Mouse (Mus musculus): ENCODE results near the gene Spns2.
"Not testable (repeated sequence)": the region's sequence is repeated elsewhere in the genome, so short reads cannot be mapped to it uniquely, and the experiment has no call there.

DNA sequence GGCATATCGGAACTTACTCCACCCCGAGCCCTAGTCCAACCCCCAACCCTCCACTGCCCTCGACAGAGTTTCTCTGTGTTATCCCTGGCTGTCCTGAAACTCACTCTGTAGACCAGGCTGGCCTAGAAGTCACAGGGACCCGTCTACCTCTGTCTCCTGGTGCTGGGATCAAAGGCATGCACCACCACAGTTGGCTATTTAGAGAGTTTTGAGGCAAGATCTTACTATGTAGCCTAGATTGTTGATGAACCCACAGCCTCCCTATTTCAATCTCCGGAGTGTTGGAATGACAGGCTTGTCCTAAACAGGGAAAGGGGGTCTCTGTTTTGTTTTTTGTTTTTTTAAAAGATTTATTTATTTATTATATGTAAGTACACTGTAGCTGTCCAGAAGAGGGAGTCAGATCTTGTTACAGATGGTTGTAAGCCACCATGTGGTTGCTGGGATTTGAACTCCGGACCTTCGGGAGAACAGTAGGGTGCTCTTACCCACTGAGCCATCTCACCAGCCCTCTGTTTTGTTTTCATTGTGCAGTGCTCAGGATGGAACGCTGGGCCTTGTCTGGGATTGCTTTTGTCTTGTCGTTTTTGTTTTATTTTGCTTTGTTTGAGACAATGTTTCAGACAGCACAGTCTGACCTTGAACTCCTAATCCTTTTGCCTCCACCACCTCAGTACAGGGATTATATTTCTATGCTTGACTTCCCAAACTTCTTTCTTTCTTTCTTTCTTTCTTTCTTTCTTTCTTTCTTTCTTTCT lies 59.2 kb downstream of the Spns2 start:
- not testable (repeated sequence) for TF ChIP-seq EP300, CTCF (IDR thresholded peaks at IDR 0.05)

Data from lung, postnatal 0 days (tissue).